Mouse (Mus musculus) stomach, postnatal 0 days (tissue): ENCODE data around the gene Psmd1.

ENCODE experiments used
- CTCF ChIP-seq: IDR thresholded peaks from 2 replicates; pipeline ENCODE4 v1.5.1; 2016; ENCODE audit warnings: antibody characterized with exemption, low read depth, mild to moderate bottlenecking, moderate library complexity
- EP300 ChIP-seq: optimal IDR thresholded peaks from 2 replicates; pipeline ENCODE3; 2016; ENCODE audit warnings: antibody characterized with exemption

DNA sequence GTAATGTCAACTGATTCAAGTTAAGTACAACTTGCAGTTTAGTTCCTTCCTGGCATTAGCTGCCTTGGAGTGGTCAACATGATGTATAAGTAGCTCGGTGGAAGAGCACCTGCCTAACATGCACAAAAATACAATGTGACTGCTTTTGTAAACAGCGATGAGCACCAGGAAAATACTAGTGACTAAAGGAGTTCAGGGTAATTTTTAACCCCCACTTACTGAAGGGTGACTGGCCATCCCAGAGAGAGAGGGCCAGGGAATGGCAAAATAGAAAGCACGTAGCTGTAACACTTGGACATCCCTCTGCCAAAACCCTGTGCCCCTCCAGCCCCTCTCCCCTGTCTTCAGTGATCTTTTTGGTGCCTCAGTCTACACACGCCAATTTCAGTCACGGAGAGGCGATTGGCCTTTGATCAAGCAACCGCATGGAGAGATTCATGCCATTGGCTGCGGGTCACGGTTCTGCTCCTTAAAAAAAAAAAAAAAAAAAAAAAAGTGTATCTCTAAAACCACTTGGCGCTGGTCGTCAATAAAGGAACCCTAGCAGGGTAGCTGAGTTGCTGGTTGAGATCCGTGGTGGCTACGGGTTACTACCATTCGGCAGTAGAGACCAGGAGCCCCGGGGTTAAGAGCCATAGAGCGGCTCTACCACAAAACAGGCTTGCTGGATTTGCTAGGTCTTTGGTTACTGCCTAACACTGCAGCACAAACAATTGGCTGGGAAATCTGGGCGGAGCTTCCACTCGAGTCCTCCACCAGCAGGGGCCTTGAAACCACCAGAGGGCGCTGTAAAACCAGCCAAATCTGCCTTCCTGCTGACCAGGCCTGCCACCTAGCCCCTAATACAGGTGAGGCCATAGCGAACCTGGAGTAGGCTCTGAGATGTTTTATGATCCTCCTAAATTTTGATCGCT is 5.1 kb upstream of the Psmd1 start:
- TF ChIP-seq CTCF (peak; percentile 93), EP300 (no peak)
